Mouse (Mus musculus) spleen, adult 2 months (tissue): ENCODE measurements at regions not wholly inside any gene's neighbourhood (a gene's known extent, or its start where the extent isn't known, plus 50 kb on each side); places are given as distances from the start of the nearest gene placed in this dataset.

Experiments
- CTCF ChIP-seq: fragments of 200-500 bp; IDR thresholded peaks from 2 replicates; pipeline ENCODE4 v1.5.1; 2011; ENCODE audit warnings: mild to moderate bottlenecking, inconsistent platforms; ENCODE audit not compliant: insufficient read depth, insufficient read length, insufficient replicate concordance; ENCODE audit errors: extremely low read depth
- POLR2A ChIP-seq: fragments of 200-500 bp; IDR thresholded peaks from 2 replicates; pipeline ENCODE4 v1.6.1; 2011; ENCODE audit warnings: low read depth, low read length, inconsistent platforms

DNA sequence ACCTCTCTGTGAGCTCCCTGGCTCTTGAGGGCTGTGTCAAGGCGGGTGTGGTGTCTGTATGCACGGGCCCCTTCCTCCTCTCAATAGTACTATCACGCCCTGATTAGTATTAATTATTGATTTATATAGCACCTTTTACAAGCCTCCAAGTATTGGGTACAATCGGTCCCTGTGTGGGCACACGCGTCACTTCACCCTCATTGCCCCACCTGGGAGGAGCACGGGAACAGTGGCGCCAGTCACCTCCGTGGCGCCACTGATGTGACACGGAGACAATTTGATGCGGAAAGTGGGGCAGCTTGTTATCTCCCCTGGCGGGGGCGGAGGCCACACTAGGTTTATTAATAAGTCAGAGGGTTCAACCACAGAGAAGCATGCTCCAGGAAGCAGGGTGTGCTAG, 512.2 kb downstream of the Med13l start:
- TF ChIP-seq POLR2A (no peak), CTCF (no peak)
